Mouse (Mus musculus): ENCODE results near the gene Gm14496.
"Not testable (repeated sequence)": the region's sequence is repeated elsewhere in the genome, so short reads cannot be mapped to it uniquely, and the experiment has no call there.

Gene Gm14496

GRCm38 (mm10) chr2:181990829-181991228 lies at the start of gene Gm14496:
TSS of gene Gm14496 (plus strand) at chr2:181991129.
- DNase-seq (ENCODE audit: low read depth) = no peak

- DNase-seq (ENCODE audit: low read depth) = peak; percentile 5
These were observed 37.9 kb upstream of the Gm14496 start for GRCm38 (mm10) chr2:181952747-181953680.

GRCm38 (mm10) chr2:181968395-181968794 lies 22.5 kb upstream of the Gm14496 start:
- DNase-seq (ENCODE audit: low read depth) = no peak

DNA sequence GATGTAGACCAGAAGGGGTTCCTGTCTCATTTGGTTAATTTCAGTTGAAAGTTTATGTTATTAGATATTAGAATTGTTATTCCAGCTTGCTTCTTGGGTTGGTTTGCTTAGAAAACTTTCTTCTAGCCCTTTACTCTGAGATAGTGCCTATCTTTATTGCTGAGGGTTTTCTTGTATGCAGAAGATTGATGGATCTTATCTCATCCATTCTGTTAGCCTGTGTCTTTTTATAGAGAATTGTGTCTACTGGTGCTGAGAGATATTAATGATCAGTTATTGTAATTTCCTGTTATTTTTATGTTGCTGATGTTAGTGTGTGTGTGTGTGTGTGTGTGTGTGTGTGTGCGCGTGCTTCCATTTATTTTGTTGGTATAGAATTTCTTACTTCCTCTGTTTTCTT lies 21.7 kb upstream of the Gm14496 start:
- DNase-seq (ENCODE audit: low read depth) = no peak

- not testable (repeated sequence) for DNase-seq (ENCODE audit: low read depth)
These were observed 9.0 kb upstream of the Gm14496 start for GRCm38 (mm10) chr2:181981969-181982368.

Measured in NIH3T3 (cell line).